Mouse (Mus musculus): ENCODE measurements around the gene Per2. TPM values are rescaled to one million over a fixed set of nuclear protein-coding genes. Genes with fewer than 3 reads are reported as not detected.
A peak's percentile ranks its signal among the peaks of the same experiment; 100 is the strongest.

The Per2 gene
- polyA plus RNA-seq, 1 experiment from 2014 or later, result 7.2 TPM

DNA sequence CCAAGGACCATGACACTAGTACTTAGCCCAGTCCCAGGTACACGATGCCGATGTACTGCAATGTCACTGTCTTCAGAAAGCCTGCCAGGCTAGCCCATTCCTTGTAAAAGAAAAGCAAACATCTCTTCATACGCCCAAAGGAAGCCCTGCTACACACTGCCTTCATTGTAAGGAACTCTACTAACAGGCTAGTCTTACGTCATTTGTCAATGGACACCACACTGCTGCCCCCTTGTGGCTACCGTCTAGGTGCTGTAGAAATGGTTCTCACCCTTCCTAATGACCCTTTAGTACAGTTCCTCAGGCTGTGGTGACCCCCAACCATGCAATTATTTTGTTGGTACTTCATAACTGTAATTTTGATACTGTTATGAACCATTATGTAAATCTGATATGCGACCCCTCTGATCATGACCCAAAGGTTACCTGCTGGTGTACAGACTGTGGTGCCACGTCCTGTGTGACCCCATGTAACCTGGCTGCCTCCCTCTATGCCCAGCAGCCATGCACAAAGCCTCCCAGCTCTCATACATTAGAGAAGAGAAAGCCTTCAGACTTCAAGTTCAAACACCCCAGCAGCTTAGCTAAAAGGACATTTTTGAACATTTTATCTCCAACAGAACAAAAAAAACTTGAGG is 78.6 kb downstream of the Per2 start:
- H3K9ac ChIP-seq (ENCODE audit: low read depth, low read length), result no peak overlapping the region
- no peaks in the 10 kb centered on the region for H3K27me3 ChIP-seq (replicated peaks; ENCODE audit: control insufficient read depth, insufficient read depth, low read length)
- peak; percentile 94 for TF ChIP-seq CTCF (IDR thresholded peaks at IDR 0.05; ENCODE audit: low read depth)
- H3K27ac ChIP-seq (ENCODE audit: low read depth, low read length), result 0 out of 2 replicates have a peak overlapping the region, but pooled peaks have one; percentile 1
- ATAC-seq, result peak; percentile 66
- no peaks in the 10 kb centered on the region for H3K4me1 ChIP-seq (replicated peaks; ENCODE audit: control insufficient read depth, insufficient read depth, low read length)
- no peaks in the 10 kb centered on the region for H3K9me3 ChIP-seq (ENCODE audit: control insufficient read depth)
- H3K4me2 ChIP-seq (replicated peaks; ENCODE audit: low read depth), result no peak overlapping the region
- 53% methylated on average over 7 of the region's 7 CpGs for WGBS
- H3K36me3 ChIP-seq (ENCODE audit: control insufficient read depth, insufficient read depth), result peaks cover 88% of the 10 kb centered on the region
- H3K4me3 ChIP-seq (ENCODE audit: low read depth, low read length), result no peak overlapping the region

DNA sequence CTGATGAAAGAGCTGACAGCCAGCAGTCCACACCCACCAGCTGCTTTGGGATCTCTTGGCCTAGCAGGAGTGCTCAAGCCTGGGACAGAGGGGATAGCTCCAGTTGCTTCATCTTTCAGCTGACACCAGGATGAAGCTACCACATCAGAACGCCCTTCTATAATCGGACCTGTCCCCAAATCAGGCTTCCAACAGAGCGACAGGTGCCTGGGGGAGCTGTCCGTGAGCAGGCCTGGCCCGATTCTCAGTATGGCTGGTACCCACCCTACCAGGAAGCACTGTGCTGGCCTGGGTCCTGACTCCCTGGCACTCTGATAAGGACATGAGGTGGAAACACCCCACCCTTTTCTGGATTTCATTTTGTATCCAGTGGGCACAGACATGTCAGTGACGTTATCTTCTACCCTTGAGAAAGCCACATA is 85.7 kb downstream of the Per2 start:
- no peaks in the 10 kb centered on the region for H3K27me3 ChIP-seq (replicated peaks; ENCODE audit: control insufficient read depth, insufficient read depth, low read length)
- no peaks in the 10 kb centered on the region for H3K9me3 ChIP-seq (ENCODE audit: control insufficient read depth)
- no peaks in the 10 kb centered on the region; the same call in 1 of the 2 replicates for H3K4me1 ChIP-seq (replicated peaks; ENCODE audit: control insufficient read depth, insufficient read depth, low read length)
- no peak for ATAC-seq
- H3K4me3 ChIP-seq (ENCODE audit: low read depth, low read length), result no peak overlapping the region
- H3K4me2 ChIP-seq (replicated peaks; ENCODE audit: low read depth), result no peak overlapping the region
- no peak overlapping the region for H3K9ac ChIP-seq (ENCODE audit: low read depth, low read length)
- H3K36me3 ChIP-seq (ENCODE audit: control insufficient read depth, insufficient read depth), result peaks cover 77% of the 10 kb centered on the region
- no peak overlapping the region for H3K27ac ChIP-seq (ENCODE audit: low read depth, low read length)
- no peak for TF ChIP-seq CTCF (IDR thresholded peaks at IDR 0.05; ENCODE audit: low read depth)
- 85% methylated on average over 6 of the region's 6 CpGs for WGBS

DNA sequence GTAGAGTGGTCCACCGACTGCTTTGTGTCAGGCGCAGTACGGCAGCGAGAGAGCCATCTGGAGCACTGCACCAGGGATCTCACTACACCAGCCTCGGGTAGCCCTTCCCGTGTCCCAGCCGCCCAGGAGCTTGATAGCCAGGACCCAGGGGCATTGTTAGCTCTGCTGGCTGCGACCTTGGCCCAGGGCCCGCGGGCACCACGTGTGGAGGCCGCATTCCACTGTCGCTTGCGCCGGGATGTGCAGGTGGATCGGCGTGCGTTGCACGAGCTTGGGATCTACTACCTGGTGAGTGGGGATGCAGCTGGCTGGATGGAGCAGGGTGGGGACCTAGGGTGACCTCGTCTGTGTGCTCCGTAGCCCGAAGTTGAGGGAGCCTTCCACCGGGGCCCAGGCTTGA is 89.1 kb downstream of the Per2 start:
- peak overlapping the region; percentile 35; the same call in 1 of the 2 replicates for H3K4me2 ChIP-seq (replicated peaks; ENCODE audit: low read depth)
- no peaks in the 10 kb centered on the region for H3K27me3 ChIP-seq (replicated peaks; ENCODE audit: control insufficient read depth, insufficient read depth, low read length)
- no peak for ATAC-seq
- H3K36me3 ChIP-seq (ENCODE audit: control insufficient read depth, insufficient read depth), result peaks cover 43% of the 10 kb centered on the region
- no peak overlapping the region for H3K9ac ChIP-seq (ENCODE audit: low read depth, low read length)
- no peaks in the 10 kb centered on the region for H3K9me3 ChIP-seq (ENCODE audit: control insufficient read depth)
- peaks cover 4% of the 10 kb centered on the region; the same call in 1 of the 2 replicates for H3K4me1 ChIP-seq (replicated peaks; ENCODE audit: control insufficient read depth, insufficient read depth, low read length)
- peak overlapping the region; percentile 64 for H3K27ac ChIP-seq (ENCODE audit: low read depth, low read length)
- TF ChIP-seq CTCF (IDR thresholded peaks at IDR 0.05; ENCODE audit: low read depth), result no peak
- no peak overlapping the region for H3K4me3 ChIP-seq (ENCODE audit: low read depth, low read length)
- 62% methylated on average over 23 of the region's 23 CpGs for WGBS

DNA sequence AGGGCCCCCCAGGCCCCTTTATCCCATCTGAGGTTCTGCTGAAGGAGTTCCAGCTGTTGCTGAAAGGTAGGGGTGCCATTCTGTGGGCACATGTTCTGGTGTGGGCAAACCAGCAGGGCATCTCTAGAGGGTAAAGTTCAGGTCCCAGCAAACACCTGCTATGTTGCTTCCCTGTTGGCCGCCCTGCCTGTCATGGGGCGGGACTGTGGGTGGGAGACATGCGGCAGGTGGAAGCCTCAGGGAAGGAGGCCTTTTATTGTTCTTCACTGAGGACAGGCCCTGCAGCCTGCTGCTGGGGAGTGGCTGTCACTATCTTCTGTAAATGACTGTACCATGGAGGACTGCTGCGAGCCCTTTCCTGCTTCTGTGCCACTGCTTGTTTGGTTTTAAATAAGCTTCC is 89.7 kb downstream of the Per2 start:
- H3K27ac ChIP-seq (ENCODE audit: low read depth, low read length), result peak overlapping the region; percentile 64; the same call in 1 of the 2 replicates
- H3K9ac ChIP-seq (ENCODE audit: low read depth, low read length), result no peak overlapping the region
- H3K4me3 ChIP-seq (ENCODE audit: low read depth, low read length), result no peak overlapping the region
- H3K4me2 ChIP-seq (replicated peaks; ENCODE audit: low read depth), result no peak overlapping the region
- TF ChIP-seq CTCF (IDR thresholded peaks at IDR 0.05; ENCODE audit: low read depth), result no peak
- H3K36me3 ChIP-seq (ENCODE audit: control insufficient read depth, insufficient read depth), result peaks cover 39% of the 10 kb centered on the region
- peaks cover 4% of the 10 kb centered on the region; the same call in 1 of the 2 replicates for H3K4me1 ChIP-seq (replicated peaks; ENCODE audit: control insufficient read depth, insufficient read depth, low read length)
- ATAC-seq, result peak; percentile 90
- no peaks in the 10 kb centered on the region for H3K27me3 ChIP-seq (replicated peaks; ENCODE audit: control insufficient read depth, insufficient read depth, low read length)
- no peaks in the 10 kb centered on the region for H3K9me3 ChIP-seq (ENCODE audit: control insufficient read depth)
- 37% methylated on average over 4 of the region's 4 CpGs for WGBS

DNA sequence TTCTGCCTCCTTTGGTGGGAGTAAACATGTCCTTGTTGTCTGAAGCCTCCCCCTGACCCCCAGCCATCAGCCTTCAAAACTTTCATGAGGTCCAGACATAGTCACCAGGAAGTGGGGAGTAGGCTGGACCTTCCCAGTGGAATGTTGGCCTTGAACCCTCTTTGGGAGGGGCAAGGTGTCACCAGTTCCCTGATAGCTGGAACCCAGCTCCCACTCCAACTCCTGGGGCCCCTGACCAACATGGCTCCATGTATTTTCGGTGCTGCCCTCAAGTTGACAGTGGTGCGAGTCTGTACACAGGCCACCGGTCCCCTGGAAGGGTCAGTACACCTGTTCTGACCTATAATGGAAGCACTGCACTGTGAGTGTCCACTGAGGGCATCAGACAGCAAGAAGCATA is 91.8 kb downstream of the Per2 start:
- Histone ChIP-seq H3K27ac (ENCODE audit: low read depth, low read length) (no peak overlapping the region), H3K36me3 (ENCODE audit: control insufficient read depth, insufficient read depth) (peaks cover 19% of the 10 kb centered on the region), H3K4me3 (ENCODE audit: low read depth, low read length) (no peak overlapping the region; the same call in 1 of the 2 replicates), H3K27me3 (replicated peaks; ENCODE audit: control insufficient read depth, insufficient read depth, low read length) (no peaks in the 10 kb centered on the region), H3K4me1 (replicated peaks; ENCODE audit: control insufficient read depth, insufficient read depth, low read length) (peaks cover 4% of the 10 kb centered on the region; the same call in 1 of the 2 replicates), H3K9ac (ENCODE audit: low read depth, low read length) (no peak overlapping the region), H3K9me3 (ENCODE audit: control insufficient read depth) (no peaks in the 10 kb centered on the region), H3K4me2 (replicated peaks; ENCODE audit: low read depth) (peak overlapping the region; percentile 95)
- TF ChIP-seq CTCF (IDR thresholded peaks at IDR 0.05; ENCODE audit: low read depth), result no peak
- ATAC-seq, result no peak
- WGBS, result 89% methylated on average over 3 of the region's 3 CpGs

DNA sequence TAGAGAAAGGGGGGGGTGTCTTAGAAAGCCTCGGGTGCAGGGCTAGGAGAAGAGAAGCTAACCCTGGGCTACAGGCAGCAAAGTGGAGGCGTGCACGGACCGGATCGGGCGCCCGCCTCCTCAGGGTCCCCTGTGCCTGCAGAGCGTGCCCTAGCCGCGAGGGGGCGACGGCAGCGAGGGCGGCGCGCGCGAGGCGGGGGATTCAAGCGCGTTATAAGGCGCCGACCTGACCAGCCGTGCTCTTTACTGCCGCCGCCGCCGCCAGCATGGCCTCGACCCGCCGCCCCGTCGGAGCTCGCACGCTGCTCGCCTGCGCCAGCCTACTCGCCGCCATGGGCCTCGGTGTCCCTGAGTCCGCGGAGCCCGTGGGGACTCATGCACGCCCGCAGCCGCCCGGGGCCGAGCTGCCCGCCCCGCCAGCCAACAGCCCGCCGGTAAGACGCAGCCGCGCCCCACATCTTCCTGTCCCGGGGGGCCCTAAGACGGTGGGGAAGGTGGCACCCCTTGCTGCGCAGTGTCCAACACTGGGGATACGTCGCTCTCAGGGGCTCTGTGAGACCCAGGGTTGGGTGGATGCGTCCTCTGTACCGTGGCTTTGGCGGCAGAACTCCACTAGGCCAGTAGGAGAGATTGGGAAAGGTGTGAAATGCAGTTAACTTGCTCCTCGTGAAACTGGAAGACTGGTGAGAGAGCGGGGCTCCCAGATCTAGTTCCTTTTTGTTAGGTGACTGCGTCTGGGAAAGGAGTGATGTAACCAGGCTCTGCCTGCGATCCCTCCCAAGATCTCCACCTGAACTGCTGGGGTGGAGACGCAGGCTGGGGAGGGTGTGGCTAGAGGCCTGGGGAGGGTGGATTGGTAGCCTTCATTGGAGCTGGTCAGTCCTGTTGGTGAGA is 92.7 kb downstream of the Per2 start, which contains the start of gene Erfe:
Gene Erfe, plus strand, starts transcription at position 216 of the 894 bp plus-strand sequence.
- peak; percentile 94 for TF ChIP-seq CTCF (IDR thresholded peaks at IDR 0.05; ENCODE audit: low read depth)
- H3K4me3 ChIP-seq (ENCODE audit: low read depth, low read length), result peak within 1 kb of the TSS; percentile 50
- peak; percentile 42; the same call in 1 of the 2 replicates for ATAC-seq
- H3K27ac ChIP-seq (ENCODE audit: low read depth, low read length), result peak within 1 kb of the TSS; percentile 58
- H3K4me1 ChIP-seq (replicated peaks; ENCODE audit: control insufficient read depth, insufficient read depth, low read length), result peaks cover 4% of the 10 kb centered on the region; the same call in 1 of the 2 replicates
- peak within 1 kb of the TSS; percentile 41; the same call in 1 of the 2 replicates for H3K9ac ChIP-seq (ENCODE audit: low read depth, low read length)
- peak within 1 kb of the TSS; percentile 95 for H3K4me2 ChIP-seq (replicated peaks; ENCODE audit: low read depth)
- no peaks in the 10 kb centered on the region for H3K27me3 ChIP-seq (replicated peaks; ENCODE audit: control insufficient read depth, insufficient read depth, low read length)
- under 1% methylated on average over 65 of the region's 68 CpGs for WGBS
- H3K9me3 ChIP-seq (ENCODE audit: control insufficient read depth), result no peaks in the 10 kb centered on the region
- H3K36me3 ChIP-seq (ENCODE audit: control insufficient read depth, insufficient read depth), result peaks cover 10% of the 10 kb centered on the region; the same call in 1 of the 2 replicates

Other genes with a start within 250 kb of the Per2 start
- 55.5 and 57.9 TPM in 2 replicates for gene Ube2f, start 209.0 kb downstream of the Per2 start, polyA plus RNA-seq (2015; fragmentation: Nextera tagmentation; extraction: Ambion mirVana)
- gene Scly, start 161.0 kb downstream of the Per2 start, polyA plus RNA-seq (2015; fragmentation: Nextera tagmentation; extraction: Ambion mirVana), result 20.2 and 23.1 TPM in 2 replicates
- not detected in 2 replicates for gene Espnl, start 137.2 kb downstream of the Per2 start, polyA plus RNA-seq (2015; fragmentation: Nextera tagmentation; extraction: Ambion mirVana)
- 1.3 and 1.8 TPM in 2 replicates for gene Klhl30, start 108.3 kb downstream of the Per2 start, polyA plus RNA-seq (2015; fragmentation: Nextera tagmentation; extraction: Ambion mirVana)
- gene Erfe, start 92.9 kb downstream of the Per2 start, polyA plus RNA-seq (2015; fragmentation: Nextera tagmentation; extraction: Ambion mirVana), result 2.7 and 3.1 TPM in 2 replicates
- gene Ilkap, start 60.5 kb downstream of the Per2 start, polyA plus RNA-seq (2015; fragmentation: Nextera tagmentation; extraction: Ambion mirVana), result 51.2 TPM in 2 replicates
- gene Hes6, start 45.3 kb downstream of the Per2 start, polyA plus RNA-seq (2015; fragmentation: Nextera tagmentation; extraction: Ambion mirVana), result 84.1 and 84.8 TPM in 2 replicates
- 3.3 and 3.7 TPM in 2 replicates for gene Traf3ip1, start 35.3 kb upstream of the Per2 start, polyA plus RNA-seq (2015; fragmentation: Nextera tagmentation; extraction: Ambion mirVana)
- gene Asb1, start 81.2 kb upstream of the Per2 start, polyA plus RNA-seq (2015; fragmentation: Nextera tagmentation; extraction: Ambion mirVana), result 2.6 TPM in 2 replicates